ENCODE assay signal across 1 mouse cellular context in the genomic region with DNA sequence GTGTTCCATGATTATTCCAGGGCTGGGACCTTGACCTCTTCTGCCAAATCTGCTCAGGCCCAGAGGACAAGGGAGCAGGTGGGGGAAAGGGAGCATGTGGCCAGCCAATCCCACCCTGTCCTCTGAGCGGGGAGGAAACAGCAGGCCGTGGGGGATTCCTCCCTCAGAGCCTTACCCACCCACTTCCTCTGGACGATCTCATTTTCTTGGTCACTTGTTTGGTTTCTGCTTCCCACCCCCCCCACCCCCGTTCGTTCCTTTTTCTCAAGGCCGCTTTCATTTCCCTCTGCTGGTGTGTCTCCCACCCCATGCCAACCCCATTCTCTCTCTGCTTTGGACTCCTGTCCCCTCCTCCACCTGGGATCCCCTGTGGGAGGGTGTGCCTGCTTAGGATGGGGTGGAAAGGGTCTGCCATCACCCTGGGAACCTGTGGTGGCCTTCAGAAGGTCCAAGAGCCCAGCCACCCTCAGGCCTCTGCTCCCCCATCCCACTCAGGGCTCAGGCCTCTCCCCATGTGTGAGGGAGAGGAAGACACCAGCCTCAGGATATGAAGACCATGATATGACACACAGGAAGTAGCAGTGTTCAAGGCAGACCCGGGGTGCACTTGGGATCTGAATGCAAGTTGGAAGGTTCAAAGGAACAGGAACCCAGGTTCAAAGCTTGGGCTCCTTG.
TF ChIP-seq lines count a peak whose summit lies in the region.

No protein-coding gene starts in this region.

TF ChIP-seq in CH12.LX, 34 proteins besides CTCF, POLR2A, EP300 and RAD21 (continued from another document):
- TF ChIP-seq POLR2AphosphoS2 (IDR thresholded peaks at IDR 0.05; ENCODE audit: low read depth, low read length) (no peak; the same call in 1 of the 2 replicates), CHD2 (IDR thresholded peaks at IDR 0.05; ENCODE audit: low read length) (peak; percentile 84), ZMIZ1 (IDR thresholded peaks at IDR 0.05; ENCODE audit: low read depth, low read length) (no peak), SIN3A (IDR thresholded peaks at IDR 0.05; ENCODE audit: low read length) (0 out of 2 replicates have a peak, but pooled peaks have one; percentile 57), MEF2A (IDR thresholded peaks at IDR 0.05; ENCODE audit: borderline replicate concordance, low read depth, low read length) (peak; percentile 66), E2F4 (IDR thresholded peaks at IDR 0.05; ENCODE audit: insufficient replicate concordance, low read depth, low read length) (no peak), USF2 (conservative IDR thresholded peaks at IDR 0.05; ENCODE audit: low read depth, low read length) (no peak), PAX5 (IDR thresholded peaks at IDR 0.05; ENCODE audit: low read length) (no peak), ELF1 (IDR thresholded peaks at IDR 0.05; ENCODE audit: low read depth, low read length) (no peak; the same call in none of the 2 replicates), MAFK (IDR thresholded peaks at IDR 0.05; ENCODE audit: insufficient replicate concordance, low read length) (0 out of 2 replicates have a peak, but pooled peaks have one; percentile 45), ZC3H11A (IDR thresholded peaks at IDR 0.05; ENCODE audit: low read depth, low read length) (no peak; the same call in 1 of the 2 replicates), ZNF384 (IDR thresholded peaks at IDR 0.05; ENCODE audit: low read depth, low read length) (no peak), MAZ (IDR thresholded peaks at IDR 0.05; ENCODE audit: low read depth, low read length) (peak; percentile 98), MYC (IDR thresholded peaks at IDR 0.05; ENCODE audit: low read depth, low read length) (peak; percentile 91), TCF12 (IDR thresholded peaks at IDR 0.05; ENCODE audit: low read depth, low read length) (peak; percentile 94)
